Mouse (Mus musculus) cerebellum, postnatal 10 days (tissue): ENCODE measurements around the gene Stx4a.
"Not testable (repeated sequence)": the region's sequence is repeated elsewhere in the genome, so short reads cannot be mapped to it uniquely, and the experiment has no call there.

Experiments used
- DNase-seq, 2 experiments: peaks; one replicate each; pipeline ENCODE4 v3.0.0; 2021; ENCODE audit warnings: mixed read lengths in 2 of 2

Gene Stx4a

DNA sequence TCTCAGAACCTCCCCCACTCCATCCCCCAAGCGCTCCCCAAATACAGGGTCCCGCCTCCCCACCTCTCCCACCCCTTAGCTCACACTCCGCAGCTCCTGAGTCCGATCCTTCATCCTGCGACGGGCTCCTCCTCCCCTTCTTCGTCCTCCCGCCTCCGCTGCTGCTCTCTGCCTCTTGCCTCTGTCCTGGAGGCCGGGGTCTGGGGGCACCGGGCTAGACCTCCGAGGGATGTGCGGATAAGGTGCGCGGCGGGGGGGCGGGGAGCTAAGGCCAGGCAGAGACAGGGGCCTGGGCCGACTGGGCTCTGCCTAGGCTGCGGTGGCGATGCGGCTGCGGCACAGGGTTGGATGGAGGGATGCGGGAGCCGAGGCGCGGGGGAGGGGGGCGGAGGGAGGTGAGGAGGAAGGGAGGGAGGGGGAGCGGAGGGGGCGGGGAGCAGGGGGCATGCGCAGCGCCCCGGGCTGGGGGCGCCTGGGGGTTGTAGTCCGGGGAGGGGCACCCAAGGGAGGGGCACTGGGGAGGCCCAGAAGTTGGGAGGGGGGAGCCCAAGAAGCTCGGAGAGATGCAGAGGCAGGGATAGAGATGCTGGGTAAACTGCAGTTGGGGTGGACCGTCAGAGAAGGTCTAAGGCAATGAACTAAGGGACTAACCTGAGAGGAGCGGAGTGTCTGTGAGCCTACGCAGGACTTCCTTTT, at the start of gene Stx4a, which contains the start of gene Stx1b:
Stx4a (plus strand) TSS at position 119 of the 696 bp plus-strand sequence.
Stx1b (minus strand) TSS at position 374 of the 696 bp plus-strand sequence.
- DNase-seq, result peak; percentile 96

DNA sequence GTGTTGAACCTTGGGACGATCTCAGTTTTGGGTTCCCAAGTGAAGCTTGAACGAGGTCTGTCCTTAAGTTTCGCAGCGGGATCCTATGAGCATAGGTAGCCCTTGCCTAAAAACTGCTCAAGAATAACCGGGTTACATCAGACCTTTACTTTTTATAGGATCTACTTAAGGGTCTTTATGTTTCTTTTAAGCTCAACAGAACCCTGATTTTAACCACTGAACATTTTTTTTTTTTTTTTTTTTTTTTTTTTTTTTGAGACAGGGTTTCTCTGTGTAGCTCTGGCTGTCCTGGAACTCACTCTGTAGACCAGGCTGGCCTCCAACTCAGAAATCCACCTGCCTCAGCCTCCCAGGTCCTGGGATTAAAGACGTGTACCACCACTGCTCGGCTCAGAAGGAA, 48.3 kb upstream of the Stx4a start:
- not testable (repeated sequence) for DNase-seq

- peak; percentile 98 to 99 for DNase-seq
Observed at GRCm38 (mm10) chr7:127776426-127776825, 47.7 kb upstream of the Stx4a start, which contains the start of gene Setd1a. Gene Setd1a (plus strand): TSS chr7:127776670.

- DNase-seq, result peak; percentile 99
Observed at GRCm38 (mm10) chr7:127776878-127777473, 47.1 kb upstream of the Stx4a start.

DNA sequence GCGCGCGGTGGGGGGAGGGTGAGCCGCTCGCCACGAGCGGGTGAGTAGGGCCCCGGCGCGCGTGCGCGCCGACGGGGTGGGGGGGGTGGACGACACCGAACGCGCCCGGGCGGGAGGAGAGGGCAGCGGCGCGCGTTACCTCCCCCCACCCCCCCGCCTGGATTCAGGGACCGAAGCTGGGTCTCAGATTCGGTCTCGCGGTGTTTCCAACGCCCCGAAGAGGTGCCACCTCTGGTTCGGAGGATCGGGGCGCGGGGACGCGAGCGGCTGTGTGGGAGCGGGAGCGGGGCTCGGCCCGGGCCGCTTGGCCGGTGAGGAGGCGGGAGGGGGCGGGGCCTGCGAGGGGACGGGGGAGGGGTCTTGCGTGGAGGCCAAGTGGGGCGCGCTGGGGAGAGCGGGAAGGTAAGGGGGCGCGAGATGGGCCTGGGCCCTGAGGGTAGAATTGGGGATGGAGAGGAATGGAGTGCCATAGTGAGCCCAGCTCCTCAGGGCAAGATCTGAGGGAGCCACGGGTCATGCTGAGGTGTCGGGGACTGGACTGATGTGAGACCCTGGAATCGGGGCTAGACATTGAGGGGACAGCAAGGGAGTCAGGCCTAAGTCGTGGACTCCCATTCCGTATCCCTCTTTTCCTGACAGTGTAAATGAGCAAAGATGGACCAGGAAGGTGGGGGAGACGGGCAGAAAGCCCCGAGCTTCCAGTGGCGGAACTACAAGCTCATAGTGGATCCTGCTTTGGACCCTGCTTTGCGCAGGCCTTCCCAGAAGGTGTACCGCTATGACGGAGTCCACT, 46.4 kb upstream of the Stx4a start:
- DNase-seq, result peak; percentile 84

- DNase-seq, result peak; percentile 47 to 54
Observed at GRCm38 (mm10) chr7:127778350-127778749, 45.7 kb upstream of the Stx4a start.

DNA sequence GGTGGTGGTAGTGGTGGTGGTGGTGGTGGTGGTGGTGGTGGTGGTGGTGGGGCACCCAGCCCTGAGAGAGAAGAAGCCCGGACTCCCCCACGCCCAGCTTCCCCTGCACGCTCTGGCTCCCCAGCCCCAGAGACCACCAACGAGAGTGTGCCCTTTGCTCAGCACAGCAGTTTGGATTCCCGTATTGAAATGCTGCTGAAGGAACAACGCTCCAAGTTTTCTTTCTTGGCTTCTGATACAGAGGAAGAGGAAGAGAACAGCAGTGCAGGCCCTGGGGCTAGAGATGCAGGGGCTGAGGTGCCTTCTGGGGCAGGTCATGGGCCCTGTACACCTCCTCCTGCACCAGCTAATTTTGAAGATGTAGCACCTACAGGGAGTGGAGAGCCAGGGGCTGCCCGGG, 38.8 kb upstream of the Stx4a start, which contains the start of gene Gm49388:
Gm49388 (plus strand) TSS at position 301 of the 400 bp plus-strand sequence.
- no peak for DNase-seq

- peak in 1 of 2 experiments; percentile 24 for DNase-seq
Observed at GRCm38 (mm10) chr7:127797076-127797845, 26.8 kb upstream of the Stx4a start.

- peak; percentile 92 to 94 for DNase-seq
Observed at GRCm38 (mm10) chr7:127798591-127798990, 25.5 kb upstream of the Stx4a start.

DNA sequence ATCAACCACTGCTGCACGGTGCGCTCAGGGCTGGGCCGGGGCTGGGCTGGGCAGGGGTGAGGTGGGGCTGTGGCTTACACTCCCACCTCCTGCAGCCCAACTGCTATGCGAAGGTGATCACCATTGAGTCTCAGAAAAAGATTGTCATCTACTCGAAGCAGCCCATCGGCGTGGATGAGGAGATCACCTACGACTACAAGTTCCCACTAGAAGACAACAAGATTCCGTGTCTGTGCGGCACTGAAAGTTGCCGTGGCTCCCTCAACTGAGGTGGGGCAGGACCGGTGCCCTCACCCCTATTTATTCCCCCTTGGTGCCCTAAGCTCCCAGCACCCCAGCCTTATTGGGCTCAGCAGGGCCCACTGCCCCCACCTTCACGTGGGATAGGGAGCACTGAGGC, 24.9 kb upstream of the Stx4a start:
- no peak for DNase-seq

DNA sequence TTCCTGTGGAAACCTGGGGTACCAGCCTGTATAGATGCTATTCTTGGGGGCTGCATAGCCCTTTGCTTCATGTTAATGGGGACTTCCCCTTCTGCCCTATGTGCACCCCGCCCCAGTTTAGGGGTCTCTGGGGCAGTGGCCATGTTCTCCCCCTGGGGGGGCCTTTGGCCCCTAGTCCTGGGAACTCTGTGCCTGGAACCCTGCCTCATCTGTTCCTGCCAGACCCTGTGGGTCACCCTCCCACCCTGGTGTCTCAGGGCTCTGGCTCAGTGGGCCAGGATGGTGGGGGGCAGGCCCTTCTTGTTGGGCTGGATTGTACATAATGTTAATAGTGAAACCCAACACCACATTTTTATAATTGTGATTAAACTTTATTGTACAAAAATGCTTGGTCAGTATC, 24.4 kb upstream of the Stx4a start:
- DNase-seq, result peak; percentile 41 to 57

GRCm38 (mm10) chr7:127800435-127801009, 23.6 kb upstream of the Stx4a start, which contains the start of gene Hsd3b7:
Gene Hsd3b7 (plus strand): TSS chr7:127800604.
- DNase-seq, result peak; percentile 96 to 97

DNA sequence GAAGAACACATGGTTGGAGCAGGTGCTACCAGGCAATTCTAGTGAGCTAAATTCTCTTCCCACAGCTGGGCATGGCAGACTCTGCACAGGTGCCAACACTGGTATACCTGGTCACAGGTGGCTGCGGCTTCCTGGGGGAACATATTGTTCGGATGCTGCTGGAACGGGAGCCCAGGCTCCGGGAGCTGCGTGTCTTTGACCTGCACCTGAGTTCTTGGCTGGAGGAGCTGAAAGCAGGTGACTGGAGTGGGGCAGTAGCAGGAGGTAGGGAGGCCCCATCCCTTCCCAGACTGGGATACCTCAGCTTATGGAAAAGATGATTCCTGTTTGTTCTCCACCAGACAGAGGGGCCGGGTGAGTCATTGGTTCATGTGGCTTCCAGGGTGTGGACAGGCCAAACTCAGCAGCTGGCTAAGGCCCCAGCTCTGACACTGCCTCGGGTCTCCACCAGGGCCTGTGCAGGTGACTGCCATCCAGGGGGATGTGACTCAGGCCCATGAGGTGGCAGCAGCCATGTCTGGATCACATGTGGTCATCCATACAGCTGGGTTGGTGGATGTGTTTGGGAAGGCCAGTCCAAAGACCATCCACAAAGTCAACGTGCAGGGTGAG, 23.0 kb upstream of the Stx4a start:
- peak; percentile 45 to 53 for DNase-seq

DNA sequence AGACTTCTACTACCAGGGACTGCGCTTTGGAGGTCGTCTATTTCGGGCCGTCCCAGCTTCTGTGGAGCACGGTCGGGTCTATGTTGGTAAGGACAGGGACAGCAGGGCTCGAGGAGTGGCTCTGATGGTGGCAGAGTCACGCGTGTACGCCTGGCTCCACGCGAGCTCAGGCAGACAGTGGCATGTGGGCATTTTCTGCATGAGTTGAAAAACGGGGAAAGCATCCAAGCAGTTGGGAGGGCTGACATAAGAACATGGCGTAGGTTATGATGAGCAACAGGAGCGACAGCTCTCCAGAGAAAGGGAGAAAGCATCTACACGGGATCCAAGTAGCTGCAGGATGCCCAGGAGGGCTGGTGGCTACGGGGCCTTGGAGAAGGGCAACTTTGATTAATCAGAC, 21.8 kb upstream of the Stx4a start:
- peak; percentile 84 to 86 for DNase-seq

DNA sequence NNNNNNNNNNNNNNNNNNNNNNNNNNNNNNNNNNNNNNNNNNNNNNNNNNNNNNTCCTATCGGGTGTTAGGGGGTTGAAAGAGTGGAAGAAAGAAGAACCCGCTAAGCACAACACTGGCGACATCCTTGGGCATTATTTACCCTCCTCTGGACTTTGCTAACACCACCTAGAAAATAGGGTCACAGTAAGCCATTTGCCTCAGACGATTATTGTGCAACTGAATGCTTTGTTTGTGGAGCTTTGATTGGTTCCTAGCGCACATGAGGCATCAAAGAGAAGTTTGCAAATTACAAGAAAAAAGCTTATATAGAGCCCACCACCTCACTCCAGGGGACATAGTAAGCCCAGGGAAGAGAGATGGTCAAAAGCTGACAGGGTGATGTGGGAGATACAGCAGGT, 15.3 kb upstream of the Stx4a start:
- DNase-seq, result no peak

DNA sequence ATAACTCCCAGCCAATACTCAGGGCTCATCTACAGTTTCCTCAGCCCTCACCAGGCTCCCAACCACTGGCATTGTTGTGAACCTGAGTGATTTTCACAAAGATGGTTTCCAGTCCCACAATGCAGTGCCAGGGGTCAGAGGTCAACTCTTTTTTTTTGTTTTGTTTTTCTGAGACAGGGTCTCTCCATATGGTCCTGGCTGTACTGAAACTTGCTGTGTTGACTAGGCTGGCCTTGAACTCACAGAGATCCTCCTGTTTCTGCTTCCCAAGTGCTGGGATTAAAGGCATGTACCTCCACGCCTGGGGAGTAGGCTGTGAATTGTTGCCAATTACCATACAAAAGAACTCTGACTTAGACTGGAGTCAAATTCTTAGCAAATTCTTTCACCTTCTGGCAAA, 14.2 kb upstream of the Stx4a start:
- no peak for DNase-seq

DNA sequence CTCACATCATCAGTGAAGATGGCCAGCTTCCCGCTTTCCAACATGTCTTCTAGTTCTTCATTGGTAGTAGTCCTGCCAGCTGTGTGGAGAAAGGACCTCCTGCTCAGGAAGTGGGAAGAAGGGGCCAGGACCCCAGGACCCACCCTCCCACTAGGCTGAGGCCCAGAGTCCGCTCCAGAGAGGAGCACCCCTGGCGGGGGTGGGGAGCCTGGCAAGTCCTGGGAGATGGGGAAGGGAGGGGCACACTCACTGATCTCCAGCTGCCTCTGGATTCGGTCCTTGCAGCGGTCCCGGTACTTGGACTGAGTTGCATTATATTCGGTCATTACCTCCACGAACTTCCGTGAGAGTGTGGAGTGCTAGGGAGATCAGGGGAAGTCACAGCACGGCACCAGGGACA, 13.4 kb upstream of the Stx4a start:
- no peak for DNase-seq

- no peak for DNase-seq
Observed at GRCm38 (mm10) chr7:127811240-127811639, 12.9 kb upstream of the Stx4a start.

- DNase-seq, result no peak
Observed at GRCm38 (mm10) chr7:127812292-127812691, 11.8 kb upstream of the Stx4a start.

DNA sequence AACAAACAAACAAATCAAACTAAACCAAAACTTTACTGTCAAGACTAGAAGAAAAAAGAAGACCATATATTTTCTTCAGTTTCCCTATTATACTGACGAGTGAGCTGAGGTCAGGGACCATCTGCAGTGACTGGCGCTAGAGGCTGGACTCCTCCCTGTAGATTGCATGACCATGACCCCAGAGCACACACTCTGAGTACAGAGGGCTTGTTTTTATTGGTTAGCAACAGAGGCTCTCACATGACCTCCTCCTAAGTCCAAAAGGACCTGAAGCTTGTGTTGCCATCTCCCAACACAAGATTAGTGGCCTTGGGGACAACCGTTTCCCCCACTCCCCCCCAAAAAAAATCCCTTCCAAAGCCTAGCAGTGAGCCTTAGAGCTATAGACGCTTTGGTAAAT, 10.3 kb upstream of the Stx4a start:
- DNase-seq, result no peak

- peak; percentile 95 to 96 for DNase-seq
Observed at GRCm38 (mm10) chr7:127814241-127814921, 9.7 kb upstream of the Stx4a start.
